Mouse (Mus musculus) myocyte (in vitro differentiated cells): ENCODE data around the gene Bcl10.
"Not testable (repeated sequence)": the region's sequence is repeated elsewhere in the genome, so short reads cannot be mapped to it uniquely, and the experiment has no call there.

ENCODE experiments used
- CEBPB ChIP-seq: IDR thresholded peaks from 2 replicates; pipeline ENCODE4 v1.6.1; 2011; ENCODE audit warnings: mild to moderate bottlenecking, moderate library complexity; ENCODE audit not compliant: poor library complexity, insufficient read depth, severe bottlenecking
- E2F4 ChIP-seq: IDR thresholded peaks from one replicate; pipeline ENCODE4 v1.6.1; 2011; ENCODE audit warnings: mild to moderate bottlenecking, control low read depth, moderate library complexity; ENCODE audit not compliant: insufficient read depth
- MAX ChIP-seq: IDR thresholded peaks from one replicate; pipeline ENCODE4 v1.6.1; 2011; ENCODE audit warnings: low read depth, mild to moderate bottlenecking, control low read depth
- MYOD1 ChIP-seq, 3 experiments: IDR thresholded peaks; one replicate each; pipeline ENCODE4 v1.6.1; 2011; ENCODE audit warnings: control low read depth in 2 of 3, low read depth in 2 of 3, mild to moderate bottlenecking in 2 of 3, moderate library complexity in 1 of 3; ENCODE audit not compliant: insufficient read length in 2 of 3, control insufficient read depth in 1 of 3
- MYOG ChIP-seq, 3 experiments: IDR thresholded peaks; one replicate each; pipeline ENCODE4 v1.6.1; 2011; ENCODE audit warnings: control low read depth in 2 of 3, low read depth in 2 of 3, mild to moderate bottlenecking in 2 of 3; ENCODE audit not compliant: insufficient read length in 2 of 3, control insufficient read depth in 1 of 3, insufficient read depth in 1 of 3
- POLR2A ChIP-seq: IDR thresholded peaks from one replicate; pipeline ENCODE4 v1.6.1; 2011; ENCODE audit warnings: low read depth, mild to moderate bottlenecking, control low read depth, moderate library complexity; ENCODE audit not compliant: insufficient read length
- POLR2AphosphoS2 ChIP-seq: IDR thresholded peaks from one replicate; pipeline ENCODE4 v1.6.1; 2011; ENCODE audit warnings: low read depth, control low read depth; ENCODE audit not compliant: insufficient read length
- SRF ChIP-seq: IDR thresholded peaks from one replicate; pipeline ENCODE4 v1.6.1; 2011; ENCODE audit warnings: low read depth; ENCODE audit not compliant: control insufficient read depth, insufficient read length
- TCF12 ChIP-seq: IDR thresholded peaks from one replicate; pipeline ENCODE4 v1.6.1; 2011; ENCODE audit warnings: mild to moderate bottlenecking, control low read depth; ENCODE audit not compliant: poor library complexity, insufficient read depth, severe bottlenecking
- USF1 ChIP-seq: IDR thresholded peaks from one replicate; pipeline ENCODE4 v1.6.1; 2011; ENCODE audit warnings: low read depth, mild to moderate bottlenecking, control low read depth, moderate library complexity

DNA sequence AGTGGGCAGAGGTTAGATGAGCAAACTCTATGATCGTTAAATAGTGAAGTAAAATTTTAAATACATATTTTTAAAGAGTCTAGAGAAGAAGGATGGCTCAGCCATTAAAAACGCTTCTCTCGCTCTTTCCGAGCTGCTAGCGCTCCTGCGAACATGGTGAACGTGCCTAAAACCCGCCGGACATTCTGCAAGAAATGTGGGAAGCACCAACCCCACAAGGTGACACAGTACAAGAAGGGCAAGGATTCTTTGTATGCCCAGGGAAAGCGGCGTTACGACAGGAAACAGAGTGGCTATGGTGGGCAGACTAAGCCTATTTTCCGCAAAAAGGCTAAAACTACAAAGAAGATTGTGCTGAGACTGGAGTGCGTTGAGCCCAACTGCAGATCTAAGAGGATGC lies 43.7 kb upstream of the Bcl10 start:
- not testable (repeated sequence) for TF ChIP-seq USF1; E2F4; POLR2A; MYOD1 (IDR thresholded peaks at IDR 0.05; ENCODE audit: control insufficient read depth in 1 of 3, insufficient read length in 2 of 3, low read depth in 2 of 3); MAX; POLR2AphosphoS2; CEBPB; MYOG (IDR thresholded peaks at IDR 0.05; ENCODE audit: control insufficient read depth in 1 of 3, insufficient read depth in 1 of 3, insufficient read length in 2 of 3, low read depth in 2 of 3); SRF; TCF12
